Mouse (Mus musculus): ENCODE results near the gene Ap3m1.

GRCm38 (mm10) chr14:20995497-20995896, 56.8 kb downstream of the Ap3m1 start:
- TF ChIP-seq CTCF (IDR thresholded peaks at IDR 0.05; ENCODE audit: extremely low read depth, insufficient read depth, low read length) (no peak), POLR2A (IDR thresholded peaks at IDR 0.05; ENCODE audit: extremely low read depth, insufficient read depth, low read length) (no peak)
